Mouse (Mus musculus) cerebellum, adult 2 months (tissue): ENCODE data around the gene Ccdc40.

ENCODE experiments used
- CTCF ChIP-seq: fragments of 200-500 bp; IDR thresholded peaks from 2 replicates; pipeline ENCODE4 v1.5.1; 2011; ENCODE audit warnings: low read depth, mild to moderate bottlenecking, control low read depth, low read length, moderate library complexity, borderline replicate concordance; ENCODE audit not compliant: insufficient read depth
- POLR2A ChIP-seq: fragments of 200-500 bp; IDR thresholded peaks from 2 replicates; pipeline ENCODE4 v1.6.1; 2011; ENCODE audit warnings: low read length, control low read depth, borderline replicate concordance; ENCODE audit not compliant: insufficient read depth

DNA sequence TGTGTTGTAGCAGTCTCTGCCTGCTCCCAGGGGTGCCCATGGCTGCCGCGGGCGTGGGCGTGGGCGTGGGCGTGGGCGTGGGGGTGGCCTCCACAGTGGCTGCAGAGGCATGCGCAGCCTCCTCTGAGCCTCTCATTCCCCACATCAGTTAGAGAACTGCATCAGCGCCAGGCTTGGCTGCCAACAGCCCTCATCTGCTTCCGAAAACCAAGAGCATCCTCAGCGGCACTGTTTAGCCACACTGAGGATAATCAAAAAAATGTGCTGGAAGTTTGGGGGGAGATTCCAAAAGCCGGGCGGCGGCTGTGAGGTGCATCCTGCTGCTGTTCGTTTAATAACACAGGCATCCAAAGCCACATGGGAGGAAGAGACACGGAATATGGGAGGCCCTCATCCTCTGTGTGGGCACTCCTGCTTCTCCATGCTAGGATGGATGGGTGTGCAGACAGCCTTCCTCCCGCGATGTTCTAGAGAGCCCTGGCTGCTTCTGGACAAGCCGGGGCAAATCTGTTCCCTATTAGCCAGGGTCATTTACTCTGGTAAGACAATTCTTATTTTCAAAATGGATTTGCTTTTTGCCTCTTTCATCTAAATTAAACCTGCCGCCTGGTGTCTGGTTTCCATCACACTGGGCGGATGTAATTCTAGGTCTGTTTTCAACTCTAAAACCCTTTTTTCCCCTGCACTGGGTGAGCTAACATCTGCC is 16.6 kb upstream of the Ccdc40 start:
- no peak for TF ChIP-seq CTCF
- no peak for TF ChIP-seq POLR2A
